Mouse (Mus musculus) midbrain, postnatal 0 days (tissue): Measurements from ENCODE around the gene Adprhl1. TPM values are rescaled to one million over a fixed set of nuclear protein-coding genes. Genes with fewer than 3 reads are reported as not detected.

Experiments
- ATAC-seq: fragments of 200-750 bp; cut with Nextera tagmentation; 2 replicates; pipeline ENCODE4 v1.8.0; 2017; ENCODE audit warnings: moderate number of reproducible peaks, mild to moderate bottlenecking, moderate TSS enrichment, moderate library complexity; ENCODE audit not compliant: low FRiP score
- DNase-seq: peaks from one replicate; pipeline ENCODE4 v3.0.0-alpha.2; 2015; ENCODE audit warnings: low spot score
- H3K27ac ChIP-seq: fragments of 300-500 bp; sonication (generic); 2 replicates; pipeline ENCODE4 v1.5.1; 2014; ENCODE audit warnings: low read depth, mild to moderate bottlenecking, low read length, mixed read lengths
- H3K27me3 ChIP-seq: fragments of 300-500 bp; sonication (generic); 2 replicates; pipeline ENCODE4 v1.6.1; 2014; ENCODE audit warnings: low read length, control low read depth, mixed read lengths; ENCODE audit not compliant: insufficient read depth
- H3K36me3 ChIP-seq: fragments of 300-500 bp; sonication (generic); 2 replicates; pipeline ENCODE4 v1.6.1; 2014; ENCODE audit warnings: low read length, control low read depth, mixed read lengths; ENCODE audit not compliant: insufficient read depth
- H3K4me1 ChIP-seq: fragments of 300-500 bp; sonication (generic); 2 replicates; pipeline ENCODE4 v1.6.1; 2014; ENCODE audit warnings: mild to moderate bottlenecking, control low read depth, antibody characterized with exemption, low read length, mixed read lengths; ENCODE audit not compliant: insufficient read depth
- H3K4me2 ChIP-seq: fragments of 300-500 bp; sonication (generic); 2 replicates; pipeline ENCODE4 v1.6.1; 2014; ENCODE audit warnings: low read depth, mild to moderate bottlenecking, low read length, mixed read lengths; ENCODE audit not compliant: poor library complexity, severe bottlenecking
- H3K4me3 ChIP-seq: fragments of 300-500 bp; sonication (generic); 2 replicates; pipeline ENCODE4 v1.5.1; 2014; ENCODE audit warnings: low read depth, mild to moderate bottlenecking, low read length, moderate library complexity
- H3K9ac ChIP-seq: fragments of 300-500 bp; sonication (generic); replicated peaks from 2 replicates; pipeline ENCODE4 v1.6.1; 2014; ENCODE audit warnings: mild to moderate bottlenecking, low read length, moderate library complexity, mixed read lengths; ENCODE audit not compliant: poor library complexity, severe bottlenecking
- H3K9me3 ChIP-seq: fragments of 300-500 bp; sonication (generic); 2 replicates; pipeline ENCODE4 v1.6.1; 2016; ENCODE audit warnings: low read length, control low read depth
- CTCF ChIP-seq: IDR thresholded peaks from 2 replicates; pipeline ENCODE4 v1.5.1; 2016; ENCODE audit warnings: antibody characterized with exemption, mild to moderate bottlenecking
- WGBS: fragments of 180-500 bp; shearing (Covaris S2); extraction: QIAGEN DNeasy Blood & Tissue Kit; methylation state at CpG from one replicate; pipeline ENCODE4 v1.1.7; 2014; 5-methylcytosine and 5-hydroxymethylcytosine counted together
- polyA plus RNA-seq: library from polyadenylated mRNA; unstranded; fragments of >200 nt; fragmentation: Nextera tagmentation; extraction: Ambion mirVana; gene quantifications from 2 replicates; pipeline ENCODE4 v1.2.1, GENCODE M21; 2015
- total RNA-seq: library from RNA; depleted of rRNA; stranded (reverse); fragments of >200 nt; gene quantifications from 2 replicates; pipeline ENCODE4 v1.2.3, GENCODE M21; 2014

The Adprhl1 gene
- total and polyA plus RNA-seq, 2 experiments from 2014 or later = 0.16 to 0.41 TPM

DNA sequence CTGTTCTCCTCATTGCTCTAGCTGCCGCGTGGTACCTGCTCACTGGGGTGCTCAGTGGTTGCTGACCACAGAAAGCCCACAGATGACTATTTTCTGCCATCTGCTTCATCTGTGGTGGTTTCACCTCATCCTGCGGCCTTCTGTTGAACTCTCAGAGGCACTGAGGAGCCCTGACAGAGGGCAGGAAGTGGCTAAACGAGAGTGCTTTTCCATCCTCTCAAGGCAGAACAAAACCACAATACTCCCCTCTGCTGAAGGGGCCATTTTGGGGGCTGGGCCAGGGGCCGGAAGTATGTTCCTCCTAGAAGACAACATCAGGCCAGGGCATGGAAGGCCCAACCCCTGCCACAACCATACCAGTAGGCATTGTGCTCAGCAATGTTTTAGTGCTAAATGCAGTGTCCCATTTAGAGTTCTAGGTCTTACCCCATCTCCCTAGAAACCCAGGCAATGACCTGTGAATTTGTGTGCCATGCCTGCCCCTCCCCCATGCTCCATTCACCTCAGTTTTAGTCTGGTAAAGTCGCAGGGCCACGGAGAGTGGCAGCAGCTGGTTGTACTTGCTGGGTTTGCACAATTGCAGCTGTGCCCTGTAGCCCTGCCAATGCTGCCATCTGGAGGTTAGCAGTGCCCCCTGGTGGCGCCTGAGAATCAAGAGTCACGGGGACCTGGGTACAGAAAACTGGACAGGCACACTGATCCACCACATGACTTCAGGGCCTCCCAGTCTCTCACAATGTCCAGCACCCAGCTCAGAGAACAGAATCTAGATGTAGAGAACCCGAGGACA is 40.3 kb downstream of the Adprhl1 start:
- Histone ChIP-seq H3K9me3 (no peaks in the 10 kb centered on the region), H3K36me3 (no peaks in the 10 kb centered on the region), H3K27ac (no peak overlapping the region), H3K4me3 (no peak overlapping the region), H3K4me2 (peak overlapping the region; percentile 33; the same call in 1 of the 2 replicates), H3K27me3 (no peaks in the 10 kb centered on the region), H3K9ac (no peak overlapping the region), H3K4me1 (0 out of 2 replicates have a peak, but pooled peaks cover 3% of the 10 kb centered on the region)
- peak; percentile 87 for DNase-seq
- peak; percentile 85 for TF ChIP-seq CTCF
- WGBS = 26% methylated on average over 10 of the region's 10 CpGs
- peak; percentile 83 for ATAC-seq

- Histone ChIP-seq H3K9me3 (no peaks in the 10 kb centered on the region), H3K27ac (no peak overlapping the region), H3K9ac (no peak overlapping the region), H3K4me3 (no peak overlapping the region), H3K4me2 (no peak overlapping the region), H3K27me3 (no peaks in the 10 kb centered on the region), H3K36me3 (no peaks in the 10 kb centered on the region), H3K4me1 (0 out of 2 replicates have a peak, but pooled peaks cover 3% of the 10 kb centered on the region)
- ATAC-seq (no peak), DNase-seq (no peak)
- TF ChIP-seq CTCF = no peak
- WGBS = 44% methylated on average over 1 of the region's 1 CpGs
These were observed 44.2 kb downstream of the Adprhl1 start for GRCm38 (mm10) chr8:13209770-13210169.

GRCm38 (mm10) chr8:13208627-13209355 is 45.2 kb downstream of the Adprhl1 start:
- Histone ChIP-seq H3K27me3 (no peaks in the 10 kb centered on the region), H3K9ac (no peak overlapping the region), H3K4me2 (no peak overlapping the region), H3K4me3 (no peak overlapping the region), H3K4me1 (0 out of 2 replicates have a peak, but pooled peaks cover 3% of the 10 kb centered on the region), H3K27ac (no peak overlapping the region), H3K9me3 (no peaks in the 10 kb centered on the region), H3K36me3 (no peaks in the 10 kb centered on the region)
- TF ChIP-seq CTCF = peak; percentile 53
- ATAC-seq (no peak), DNase-seq (no peak)
- 51% methylated on average over 6 of the region's 6 CpGs for WGBS

DNA sequence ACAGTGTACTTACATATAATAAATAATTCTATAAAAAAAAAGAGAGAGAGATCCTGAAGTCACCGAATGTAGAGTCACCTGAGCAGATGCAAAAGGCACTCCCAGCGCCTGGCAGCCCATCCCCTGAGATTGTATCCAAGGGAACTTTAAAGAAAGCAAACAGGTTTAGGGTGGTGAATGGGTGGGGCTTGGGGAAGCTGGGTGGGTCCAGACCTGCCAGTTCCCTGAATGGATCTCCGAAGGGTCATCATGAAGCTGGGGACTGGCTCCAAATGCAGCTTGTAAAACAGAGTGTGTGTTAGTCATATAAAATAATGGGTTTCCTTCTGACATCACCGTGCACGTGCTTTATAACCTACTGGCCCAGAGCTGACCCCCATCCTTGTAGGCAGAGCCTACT is 47.7 kb downstream of the Adprhl1 start:
- ATAC-seq (no peak), DNase-seq (no peak)
- Histone ChIP-seq H3K4me1 (no peaks in the 10 kb centered on the region), H3K9me3 (no peaks in the 10 kb centered on the region), H3K27me3 (peaks cover 13% of the 10 kb centered on the region), H3K27ac (no peak overlapping the region), H3K4me3 (no peak overlapping the region), H3K4me2 (no peak overlapping the region), H3K36me3 (no peaks in the 10 kb centered on the region), H3K9ac (no peak overlapping the region)
- WGBS = 51% methylated on average over 5 of the region's 5 CpGs
- TF ChIP-seq CTCF = no peak

DNA sequence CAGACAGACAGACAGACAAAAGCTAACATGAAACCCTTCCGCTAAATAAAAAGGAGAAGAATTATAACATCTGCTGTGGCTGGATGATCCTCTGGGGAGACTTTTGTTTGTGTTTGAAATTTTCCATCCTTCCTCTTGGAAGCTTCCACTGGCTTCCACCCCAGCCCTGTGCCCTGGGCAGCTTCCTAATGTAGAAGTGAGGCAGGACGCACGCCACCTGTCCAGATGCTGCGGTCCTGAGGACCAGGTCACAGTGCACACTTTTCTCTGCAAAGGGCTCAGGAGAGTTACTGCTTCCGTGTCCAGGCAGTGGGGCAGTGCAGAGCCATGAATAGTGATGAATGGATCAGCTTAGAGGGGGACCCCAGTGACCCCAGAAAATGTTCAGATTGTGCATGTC is 48.7 kb downstream of the Adprhl1 start:
- Histone ChIP-seq H3K4me3 (no peak overlapping the region), H3K9ac (no peak overlapping the region), H3K27me3 (peaks cover 13% of the 10 kb centered on the region), H3K27ac (no peak overlapping the region), H3K36me3 (no peaks in the 10 kb centered on the region), H3K4me2 (no peak overlapping the region), H3K9me3 (no peaks in the 10 kb centered on the region), H3K4me1 (no peaks in the 10 kb centered on the region)
- ATAC-seq (no peak), DNase-seq (no peak)
- WGBS = 86% methylated on average over 5 of the region's 5 CpGs
- TF ChIP-seq CTCF = no peak
